Mouse (Mus musculus) hematopoietic stem cell, adult 5-6 weeks (primary cell): ENCODE measurements around the gene Pop5. TPM values are rescaled to one million over a fixed set of nuclear protein-coding genes. Genes with fewer than 3 reads are reported as not detected.
A peak's percentile ranks its signal among the peaks of the same experiment; 100 is the strongest.

Source experiments
- ATAC-seq, 2 experiments: fragments of 125-278 bp in 1 of 2; replicated peaks in 1 of 2; 2 replicates each; pipeline ENCODE4 v1.8.0; 2016 to 2017; ENCODE audit warnings: inconsistent platforms in 2 of 2, mild to moderate bottlenecking in 2 of 2, moderate number of reproducible peaks in 2 of 2, low read depth in 1 of 2, moderate TSS enrichment in 1 of 2; ENCODE audit not compliant: low FRiP score in 2 of 2, poor library complexity in 2 of 2, severe bottlenecking in 2 of 2, insufficient read depth in 1 of 2, low TSS enrichment in 1 of 2
- total RNA-seq: library from RNA; stranded (forward); fragments of 172-1452, 232-1000 nt; gene quantifications from 2 replicates; pipeline ENCODE4 v1.2.3, GENCODE M21; 2017

The Pop5 gene
- total RNA-seq, 1 experiment from 2014 or later, result 94.4 TPM

DNA sequence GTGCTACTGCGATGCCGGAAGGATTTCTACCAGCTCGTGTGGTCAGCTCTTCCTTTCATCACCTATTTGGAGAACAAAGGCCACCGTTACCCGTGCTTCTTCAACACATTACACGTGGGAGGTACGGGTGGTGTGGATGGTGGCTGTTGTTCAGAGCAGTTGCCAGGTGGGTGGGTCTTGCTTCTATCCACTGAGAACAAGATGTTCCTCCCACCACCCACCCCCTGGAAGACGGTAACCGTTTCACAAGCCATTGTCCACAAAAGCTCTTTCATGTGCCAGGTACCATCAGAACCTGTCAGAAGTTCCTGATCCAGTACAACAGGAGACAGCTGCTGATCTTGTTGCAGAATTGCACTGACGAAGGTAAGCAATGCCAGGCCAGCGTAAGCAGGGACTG is 4.6 kb downstream of the Pop5 start:
- ATAC-seq, result no peak

DNA sequence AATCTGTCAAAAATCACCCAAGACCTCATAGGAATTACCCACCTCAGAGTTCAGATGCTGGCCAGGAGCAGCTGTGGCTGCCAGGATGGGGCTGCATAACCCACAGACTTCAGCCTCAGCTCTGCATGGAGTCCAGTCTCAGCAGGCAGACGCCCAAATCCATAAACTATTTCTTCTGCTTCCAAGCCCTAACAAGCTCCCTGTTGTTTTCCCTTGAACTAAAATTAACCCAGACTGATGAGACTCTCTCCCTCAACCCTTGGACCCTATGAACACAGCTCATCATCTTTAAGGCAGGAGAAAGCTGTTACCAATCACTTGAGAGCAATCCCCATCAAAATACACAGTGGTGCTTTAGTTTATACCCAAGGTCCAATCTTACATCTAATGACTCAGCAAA is 19.8 kb downstream of the Pop5 start:
- ATAC-seq, result no peak

DNA sequence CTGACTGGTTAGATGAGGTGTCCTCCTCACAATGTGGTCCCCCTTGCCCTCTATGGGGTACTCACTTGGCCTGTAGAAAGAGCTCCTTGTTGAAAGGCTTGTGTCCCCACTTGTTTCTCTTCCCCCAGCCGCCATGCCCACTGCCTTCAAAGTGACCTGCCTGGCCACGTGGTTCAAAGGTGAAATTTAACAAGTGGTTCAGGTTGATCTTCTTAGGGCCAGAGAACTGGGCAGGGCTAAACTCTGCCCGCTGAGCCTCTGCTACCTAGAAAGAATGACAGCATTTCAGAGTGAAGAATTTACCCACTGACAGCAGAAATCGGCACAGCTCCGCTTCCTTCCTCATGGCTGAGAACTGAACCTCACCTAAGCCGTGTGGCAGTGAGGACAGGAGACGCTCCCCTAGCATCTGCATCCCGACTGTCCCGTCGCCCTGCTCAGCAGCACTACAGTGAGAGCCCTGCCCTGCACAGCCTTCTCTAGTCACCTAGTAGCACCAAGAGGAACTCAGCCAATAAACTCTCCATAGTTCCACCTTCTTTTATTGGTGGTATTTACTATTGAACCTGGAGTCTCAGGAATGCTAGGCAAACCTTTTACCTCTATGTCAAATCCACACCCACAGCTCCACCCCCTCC is 21.4 kb downstream of the Pop5 start:
- ATAC-seq, result no peak

DNA sequence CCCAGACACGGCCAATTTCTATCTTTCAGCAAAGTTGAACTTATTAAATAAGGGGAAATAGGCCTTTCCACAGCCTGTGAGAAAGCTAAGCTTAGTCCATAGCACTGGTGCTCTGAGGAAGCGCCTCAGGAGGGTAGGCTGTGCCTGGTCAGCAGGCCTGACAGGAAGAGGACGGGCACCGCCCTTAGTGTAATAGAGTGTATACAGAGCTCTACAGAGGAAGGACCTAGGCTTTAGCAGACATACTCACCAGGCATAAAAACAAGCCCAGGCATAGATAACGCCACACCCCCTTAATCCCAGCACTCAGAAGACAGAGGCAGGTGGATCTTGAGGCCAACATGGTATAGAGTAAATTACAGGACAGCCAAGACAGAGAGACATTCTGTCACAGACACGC is 24.7 kb downstream of the Pop5 start:
- ATAC-seq, result no peak

DNA sequence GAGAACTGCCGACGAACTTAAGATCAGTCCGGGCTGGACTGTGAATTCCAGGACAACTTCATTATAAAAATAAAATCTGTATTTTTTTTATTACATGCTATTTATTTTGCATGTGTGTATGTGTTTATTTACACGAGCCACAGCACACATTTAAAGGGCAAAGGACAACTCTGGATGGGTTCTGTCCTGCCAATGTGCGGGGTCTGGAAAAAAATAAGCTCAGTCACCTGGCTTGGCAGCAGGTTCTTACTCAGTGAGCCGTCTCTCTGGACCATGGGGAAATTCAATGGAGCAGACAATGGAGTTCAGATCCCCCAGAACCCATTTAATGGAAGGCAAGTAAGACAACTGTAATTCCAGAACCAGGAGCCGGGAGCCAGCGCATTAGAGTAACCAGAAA is 25.5 kb downstream of the Pop5 start:
- no peak for ATAC-seq

DNA sequence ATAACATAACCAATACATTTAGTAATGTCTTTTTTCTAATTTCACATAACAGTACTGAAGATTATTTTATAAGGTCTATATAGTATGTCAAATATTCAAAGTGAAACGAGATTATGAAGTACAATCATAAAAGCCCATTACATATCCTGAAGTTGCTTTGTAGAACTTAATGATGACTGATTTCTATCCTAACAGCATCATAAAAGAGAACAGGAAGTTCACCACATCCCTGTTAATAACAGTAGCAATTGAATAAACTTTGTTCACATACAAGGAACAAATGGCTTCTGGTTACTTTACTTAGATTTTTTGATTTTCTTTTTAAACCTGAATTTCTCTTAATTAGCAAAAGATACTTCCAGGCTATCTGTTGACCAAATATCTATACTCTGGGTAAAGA is 26.2 kb downstream of the Pop5 start:
- ATAC-seq, result no peak

DNA sequence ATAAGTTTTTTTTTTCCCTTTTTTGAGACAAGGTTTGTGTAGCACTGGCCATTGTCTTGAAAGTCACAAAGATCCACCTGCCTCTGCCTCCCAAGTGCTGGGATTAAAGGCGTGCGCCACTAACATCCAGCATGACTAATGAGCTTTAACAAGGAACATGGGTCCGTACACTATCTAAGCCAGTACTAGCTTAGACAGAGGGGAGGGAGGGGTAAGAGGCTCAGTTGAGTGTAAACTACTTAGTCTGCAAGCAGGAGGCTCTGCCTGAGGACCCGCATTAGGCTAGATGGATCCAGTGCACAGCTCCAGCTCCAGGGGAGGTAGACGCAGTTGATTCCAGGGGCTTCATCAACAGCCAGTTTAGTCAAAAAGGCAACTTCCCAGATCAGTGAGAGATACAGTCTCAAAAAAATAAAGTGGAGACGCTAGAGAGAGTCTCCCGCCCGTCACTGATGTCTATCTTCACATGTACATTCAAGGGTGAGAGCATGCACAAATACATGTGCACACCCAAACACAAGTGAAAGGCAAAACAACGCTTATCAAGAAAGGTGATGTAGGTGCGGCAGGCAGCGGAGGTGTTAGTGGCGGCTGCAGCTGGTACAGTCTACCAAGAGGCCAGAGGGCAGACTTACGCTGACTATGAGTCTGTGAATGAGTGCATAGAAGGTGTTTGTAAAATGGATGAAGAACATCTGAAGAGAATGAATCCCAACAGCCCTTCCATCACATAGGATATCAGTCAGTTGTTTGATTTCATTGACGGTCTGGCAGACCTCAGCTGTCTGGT is 27.1 kb downstream of the Pop5 start:
- ATAC-seq, result no peak

DNA sequence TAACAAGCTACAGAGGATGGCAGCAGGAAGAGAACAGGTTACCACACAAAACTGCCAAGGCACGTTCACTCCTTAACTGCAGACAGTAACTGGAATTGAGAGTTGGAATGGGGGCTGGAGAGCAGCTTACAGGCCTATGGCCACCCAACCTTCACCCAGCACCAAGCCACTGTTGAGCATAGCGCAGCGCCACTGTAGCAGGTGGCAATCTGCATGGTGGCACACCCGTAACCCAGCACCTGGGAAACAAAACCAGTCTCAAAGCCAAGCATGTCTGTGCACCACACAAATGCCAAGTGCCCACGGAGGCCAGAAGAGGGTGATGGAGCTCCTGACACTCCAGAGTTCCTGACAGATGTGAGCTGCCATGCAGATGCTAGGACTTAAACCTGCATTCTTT is 30.7 kb downstream of the Pop5 start:
- ATAC-seq, result no peak

DNA sequence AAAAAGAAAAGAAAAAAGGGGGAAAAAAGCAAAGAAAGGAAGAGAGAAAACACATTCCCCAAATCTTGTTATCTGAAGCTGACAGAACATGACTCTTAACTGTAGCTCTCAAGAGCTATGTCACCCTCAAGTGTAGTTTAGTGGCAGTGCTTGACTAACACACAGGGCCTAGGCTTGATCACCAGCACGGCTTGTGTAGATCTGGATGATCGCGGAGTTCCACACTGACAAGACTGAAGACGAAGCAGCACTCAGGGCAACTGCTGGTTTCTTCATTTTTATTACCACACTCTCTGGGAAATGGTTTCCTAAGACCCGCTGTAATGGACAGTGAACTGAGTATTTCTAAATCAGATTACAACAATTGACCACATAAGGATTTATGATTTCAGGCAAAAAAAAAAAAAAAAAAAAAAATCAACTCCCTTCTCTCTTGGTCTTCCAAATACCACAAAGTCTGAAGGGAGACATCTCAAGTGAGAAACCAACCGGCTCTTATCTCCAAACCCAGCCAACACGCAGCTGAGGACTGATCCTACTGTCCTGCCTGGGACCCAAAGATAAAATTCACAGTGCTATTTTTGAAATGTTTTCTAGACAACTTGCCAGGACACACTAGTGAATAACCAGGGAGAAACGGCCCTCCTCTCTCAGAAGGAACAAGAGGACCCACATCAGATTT is 31.3 kb downstream of the Pop5 start:
- ATAC-seq, result peak; percentile 29 to 47; a peak in 3 of 4 replicates

DNA sequence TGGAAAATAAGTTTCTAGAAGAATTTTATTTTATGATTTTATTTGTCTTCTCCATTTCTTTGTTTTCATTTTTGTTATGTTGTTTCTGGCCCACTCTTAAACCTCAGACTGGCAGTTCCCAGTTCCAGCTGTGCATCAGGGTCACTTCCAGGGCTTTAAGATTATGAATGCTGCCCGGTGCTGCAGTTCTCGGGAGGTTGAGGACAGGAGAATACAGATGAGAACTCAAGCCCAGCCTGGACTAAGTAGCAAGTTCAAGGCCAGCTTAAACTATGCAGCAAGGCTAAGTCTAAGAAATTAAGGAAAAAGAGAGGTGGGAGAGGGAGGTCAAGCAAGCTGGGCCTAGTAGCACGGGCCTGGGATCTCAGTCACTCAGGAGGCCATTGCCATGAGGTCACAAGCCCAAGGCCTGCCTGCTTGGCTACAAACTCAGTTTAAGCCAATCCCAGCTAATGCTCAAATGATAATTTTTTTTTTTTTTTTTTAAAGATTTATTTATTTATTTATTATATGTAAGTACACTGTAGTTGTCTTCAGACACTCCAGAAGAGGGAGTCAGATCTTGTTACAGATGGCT is 31.9 kb downstream of the Pop5 start:
- ATAC-seq, result no peak

DNA sequence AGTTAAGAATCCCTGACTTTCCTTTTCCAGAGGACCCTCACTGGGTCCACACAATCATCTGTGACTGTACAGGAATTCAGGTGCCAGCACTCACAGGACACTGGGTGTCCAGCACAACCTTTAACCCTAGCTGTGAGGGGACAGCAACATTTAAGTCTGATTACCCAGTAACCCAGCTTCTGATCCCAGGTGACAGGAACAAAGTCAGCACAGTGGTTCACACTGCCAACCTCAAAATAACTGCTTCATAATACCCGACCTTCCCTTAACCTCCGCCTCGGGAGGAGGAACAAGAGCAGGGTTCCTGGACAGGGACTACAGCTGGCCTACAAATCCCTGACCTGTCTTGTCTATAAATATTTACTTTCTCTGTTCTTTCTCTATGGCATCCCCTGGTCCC is 32.6 kb downstream of the Pop5 start:
- ATAC-seq, result no peak

DNA sequence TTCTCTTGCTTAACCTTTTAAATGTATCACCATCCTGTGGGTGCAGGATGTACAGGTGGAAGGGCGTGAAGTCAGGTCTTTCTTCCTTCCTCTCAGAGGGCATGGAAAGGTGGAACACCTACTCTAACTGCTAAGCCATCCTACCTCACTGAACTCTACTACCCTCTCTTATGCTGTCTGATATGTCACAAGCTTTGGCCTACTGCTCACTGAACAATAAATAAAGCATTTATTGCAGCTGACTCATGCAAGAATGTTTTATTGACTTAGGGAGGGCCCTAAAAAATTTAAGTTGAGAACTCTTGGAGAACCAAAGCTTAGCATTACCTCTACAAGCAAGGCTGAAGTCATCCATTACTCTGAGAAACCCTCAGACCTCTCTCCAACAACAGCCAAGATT is 34.3 kb downstream of the Pop5 start:
- no peak for ATAC-seq

DNA sequence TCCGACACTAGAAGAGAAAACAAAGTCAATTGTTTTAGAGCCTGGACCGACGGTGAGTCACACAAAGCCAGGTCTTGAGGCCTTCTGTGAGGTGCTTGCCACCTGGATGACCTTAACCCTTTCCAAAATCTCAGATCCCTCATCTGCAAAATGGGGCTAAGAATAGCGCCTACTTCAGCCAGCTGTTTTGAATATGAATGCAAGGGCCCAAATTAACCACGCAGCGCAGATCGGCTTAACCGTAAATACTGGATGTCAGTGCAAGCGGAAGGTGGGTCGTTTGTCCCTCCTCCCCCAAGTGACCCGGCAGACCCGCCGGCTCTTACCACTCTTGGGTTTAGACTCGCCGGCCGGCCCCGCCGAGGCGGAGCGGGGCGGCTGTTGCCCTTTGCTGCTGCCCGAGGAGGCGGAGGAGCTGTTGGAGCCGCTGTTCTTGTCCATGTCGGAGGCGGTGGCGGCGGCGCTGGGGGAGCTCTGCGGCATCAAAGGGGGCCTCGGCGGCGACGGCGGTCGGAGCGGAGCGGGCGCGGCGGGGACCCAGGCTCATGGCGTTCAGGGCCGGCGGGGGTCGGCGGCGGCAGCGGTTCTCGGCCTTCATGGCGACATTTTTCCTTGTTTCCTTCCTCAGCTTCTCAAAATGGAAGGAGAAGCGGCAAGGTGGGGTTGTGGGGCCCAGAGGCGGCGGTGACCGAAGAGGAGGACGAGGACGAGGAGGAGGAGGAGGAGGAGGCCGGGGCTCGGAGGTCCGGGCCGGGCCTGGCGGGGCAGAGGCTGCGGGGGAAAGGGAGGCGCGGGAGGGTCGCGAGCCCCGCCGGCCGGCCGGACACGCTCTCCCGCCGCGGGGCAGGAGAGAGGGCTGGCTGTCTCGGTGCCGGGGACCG is 36.5 kb downstream of the Pop5 start:
- 0 out of 4 replicates have a peak, but pooled peaks of 1 of the 2 experiments have one; percentile 4 for ATAC-seq

DNA sequence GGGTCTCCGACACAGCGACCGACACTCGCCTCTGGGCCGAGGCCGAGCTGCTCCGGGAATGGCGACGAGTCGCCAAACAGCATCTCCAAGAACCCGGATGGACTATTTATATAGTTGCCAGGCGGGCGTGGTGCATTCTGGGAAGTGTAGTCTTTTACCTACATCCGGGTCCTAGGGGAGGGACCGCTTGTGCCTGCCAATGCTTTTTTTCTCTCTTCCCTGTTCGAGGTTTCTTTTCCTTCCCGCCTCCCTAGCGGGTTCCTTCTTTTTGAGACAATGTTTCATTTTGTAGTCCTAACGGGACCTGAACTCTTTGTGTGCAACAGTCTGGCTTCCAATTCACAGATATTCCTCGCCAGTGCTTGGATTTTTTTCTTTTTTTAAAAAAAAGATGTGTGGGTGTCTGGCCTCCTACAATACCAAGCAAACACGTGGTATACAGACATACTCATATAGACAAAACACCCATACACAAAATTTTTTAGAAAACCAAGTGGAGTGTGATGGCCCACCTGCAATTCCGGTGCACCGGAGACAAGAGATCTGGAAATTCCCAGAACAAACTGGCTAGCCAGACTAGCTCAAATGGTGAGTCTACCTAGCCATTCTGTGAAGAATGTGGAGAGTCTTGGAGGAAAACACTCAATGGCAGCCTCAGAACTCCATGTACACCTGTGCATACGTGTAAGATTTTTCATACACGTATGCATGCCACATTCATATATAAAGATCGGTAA is 37.3 kb downstream of the Pop5 start, which contains the start of gene Rnf10:
Rnf10 (minus strand) TSS at position 87 of the 737 bp plus-strand sequence.
- peak; percentile 87 to 90 for ATAC-seq

DNA sequence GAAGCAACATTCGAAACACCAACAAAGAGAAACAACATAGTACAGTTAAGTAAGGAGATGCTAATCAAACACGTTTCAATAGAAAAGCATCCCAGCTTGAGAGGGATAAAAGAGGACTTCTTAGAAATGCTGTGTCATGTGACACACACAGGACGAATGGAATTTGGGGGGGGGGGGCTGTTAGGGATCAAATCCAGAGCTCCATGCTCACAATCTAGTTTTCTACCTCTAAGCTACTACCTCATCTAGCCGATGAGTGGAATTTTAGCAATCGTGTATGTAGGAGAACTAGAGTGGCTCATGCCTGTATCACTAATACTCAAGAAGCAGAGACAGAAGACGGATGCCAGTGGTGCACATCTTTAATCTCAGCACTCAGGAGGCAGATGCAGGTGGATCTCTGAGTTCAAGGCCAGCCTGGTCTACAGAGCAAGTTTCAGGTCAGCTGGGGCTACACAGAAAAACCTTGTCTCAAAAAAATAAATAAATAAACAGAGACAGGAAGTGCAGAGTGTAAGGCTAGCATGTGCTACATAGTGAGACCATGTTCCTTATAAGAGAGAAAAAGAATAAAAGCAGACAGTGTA is 38.0 kb downstream of the Pop5 start:
- no peak for ATAC-seq

DNA sequence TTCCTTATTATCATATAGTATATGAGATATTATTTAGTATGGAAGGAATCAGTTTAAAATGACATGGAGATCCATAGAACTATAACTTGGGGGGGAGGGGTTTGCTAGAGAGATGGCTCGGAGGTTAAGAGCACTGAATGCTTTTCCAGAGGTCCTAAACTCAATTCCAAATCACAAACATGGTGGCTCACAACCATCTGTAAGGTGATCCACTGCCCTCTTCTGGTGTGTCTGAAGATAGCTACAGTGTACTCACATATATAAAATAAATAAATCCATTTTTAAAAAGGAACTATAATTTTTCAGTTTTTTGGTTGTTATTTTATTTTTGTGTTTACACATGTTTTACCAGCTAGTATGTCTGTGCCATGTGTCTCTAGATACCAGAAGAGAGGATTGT is 38.7 kb downstream of the Pop5 start:
- no peak for ATAC-seq
